Mouse (Mus musculus): ENCODE measurements at regions not wholly inside any gene's neighbourhood (a gene's known extent, or its start where the extent isn't known, plus 50 kb on each side); places are given as distances from the start of the nearest gene placed in this dataset.

- no peak for DNase-seq (ENCODE audit: low read depth, low spot score)
Measured at GRCm38 (mm10) chr2:180389013-180389412, 54.5 kb upstream of the Gata5 start.

DNA sequence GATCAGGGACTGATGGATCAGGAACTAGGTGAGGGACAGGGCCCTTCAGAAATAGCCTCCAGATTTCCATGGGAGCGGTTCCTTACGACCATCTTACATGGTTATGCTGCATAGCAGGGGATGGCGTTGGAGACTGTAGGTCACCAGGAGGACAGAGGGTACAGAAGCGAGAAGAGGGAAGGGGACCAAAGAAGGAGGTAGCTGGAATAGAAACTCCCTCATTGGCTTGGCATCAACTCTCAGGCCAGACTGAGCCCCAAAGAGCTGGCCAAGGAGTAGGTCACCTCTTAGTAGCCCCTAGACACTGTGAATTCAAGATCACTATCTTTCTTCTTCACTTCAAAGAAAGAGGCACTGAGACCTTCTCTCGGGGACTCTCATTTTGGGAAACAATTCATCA, 53.6 kb upstream of the Gata5 start:
- DNase-seq (ENCODE audit: low read depth, low spot score), result no peak

- no peak for DNase-seq (ENCODE audit: low read depth, low spot score)
Measured at GRCm38 (mm10) chr2:180387305-180387704, 52.8 kb upstream of the Gata5 start.

DNA sequence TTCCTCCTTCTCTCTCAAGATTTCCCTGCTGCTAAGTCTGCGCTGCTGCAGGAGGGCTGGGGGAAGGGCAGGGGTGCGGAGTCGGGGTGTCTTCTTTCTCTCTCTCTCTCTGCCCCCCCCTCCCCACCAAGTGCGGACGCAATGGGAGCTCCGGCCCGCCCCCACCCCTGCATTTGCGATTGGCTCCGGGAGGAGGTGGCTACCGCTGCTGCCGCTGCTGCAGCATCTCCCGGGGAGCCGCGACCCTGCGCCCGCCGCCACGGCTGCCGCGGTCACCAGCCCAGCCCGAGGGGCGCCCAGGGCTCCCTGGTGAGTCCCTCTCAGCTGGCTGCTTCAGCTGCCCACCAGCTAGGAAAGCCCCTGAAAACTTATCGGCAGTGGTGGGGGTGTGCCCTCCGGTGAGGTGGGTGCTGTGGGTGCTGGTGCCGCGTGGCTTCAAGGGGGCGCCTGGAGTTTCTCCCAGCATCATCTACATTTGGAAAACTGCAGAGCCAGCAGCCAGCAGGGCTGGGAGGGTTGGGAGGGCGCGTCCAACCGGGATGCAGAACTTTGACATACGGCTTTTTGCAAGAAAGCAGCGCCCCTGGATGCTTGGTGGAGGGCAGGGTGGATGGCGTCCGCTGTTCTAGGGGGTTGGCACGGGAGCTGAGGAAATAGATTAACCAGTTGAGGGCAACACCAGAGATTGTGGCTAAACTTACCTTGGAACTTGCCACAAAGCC, 51.6 kb upstream of the Gata5 start:
- DNase-seq (ENCODE audit: low read depth, low spot score), result no peak

DNA sequence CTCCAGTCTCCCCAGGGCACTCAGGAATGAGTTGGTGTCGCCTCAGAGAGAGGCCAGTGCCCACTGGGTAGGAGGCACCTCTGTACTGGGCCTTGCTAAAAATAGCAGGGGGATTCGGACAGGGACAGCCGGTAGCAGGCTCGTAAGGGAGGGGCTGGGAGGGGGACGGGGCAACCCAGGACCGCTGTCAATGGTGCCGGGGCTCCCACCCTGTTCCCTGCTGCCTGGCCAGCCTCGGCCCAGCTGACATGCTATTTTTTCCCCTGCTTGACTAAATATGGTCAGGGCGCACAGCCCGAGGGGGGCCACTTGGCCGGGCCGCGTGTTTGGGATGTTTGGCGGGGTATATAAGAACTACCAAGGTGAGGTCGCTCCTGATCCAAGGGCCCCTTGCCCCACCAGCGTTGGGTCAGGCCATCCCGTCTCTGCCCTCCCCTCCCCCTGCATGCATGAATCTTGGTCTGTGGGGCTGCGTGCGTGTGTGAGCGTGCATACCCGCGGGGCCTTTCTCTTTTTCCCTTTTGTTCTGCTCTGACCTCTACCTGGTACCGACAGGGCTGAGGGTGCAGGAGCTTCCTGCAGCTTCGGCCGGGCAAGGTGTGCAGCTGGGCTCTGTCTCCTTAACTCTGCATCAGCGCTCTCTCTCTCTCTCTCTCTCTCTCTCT, 50.9 kb upstream of the Gata5 start:
- DNase-seq (ENCODE audit: low read depth, low spot score), result no peak

Measured in 3T3-L1 (cell line).